Mouse (Mus musculus) B cell, adult (primary cell): Measurements from ENCODE around the gene Olfr1136. TPM values are rescaled to one million over a fixed set of nuclear protein-coding genes. Genes with fewer than 3 reads are reported as not detected.

Experiments
- total RNA-seq: library from RNA; stranded (reverse); gene quantifications from 4 replicates; pipeline ENCODE4 v1.2.4, GENCODE M21; 2023; ENCODE audit not compliant: inconsistent age

Gene Olfr1136
- not detected in 4 replicates for total RNA-seq

DNA sequence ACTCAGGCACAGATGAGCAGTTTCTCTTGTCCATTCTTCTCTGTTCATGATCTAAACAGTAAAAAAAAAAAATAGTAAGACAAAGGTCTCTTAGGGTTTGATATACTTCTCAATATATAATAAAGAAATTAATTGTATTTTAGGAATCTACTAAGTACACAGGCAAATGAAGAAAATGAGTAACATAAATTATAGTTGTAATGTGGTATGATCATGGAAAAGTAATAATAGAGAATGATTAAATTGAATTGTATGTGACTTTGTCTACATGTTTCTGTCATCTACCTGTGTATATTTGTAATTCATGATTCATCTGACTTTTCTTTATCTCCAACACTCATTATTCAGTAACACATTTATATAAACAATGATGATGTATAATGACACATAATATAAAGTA is at the start of gene Olfr1136:
Gene Olfr1136 (minus strand): TSS at position 101 of the 400 bp plus-strand sequence.

GRCm38 (mm10) chr2:87743452-87743851 is 49.7 kb upstream of the Olfr1136 start, which contains the start of gene Olfr1140:
Gene Olfr1140 (plus strand): TSS chr2:87743752.

DNA sequence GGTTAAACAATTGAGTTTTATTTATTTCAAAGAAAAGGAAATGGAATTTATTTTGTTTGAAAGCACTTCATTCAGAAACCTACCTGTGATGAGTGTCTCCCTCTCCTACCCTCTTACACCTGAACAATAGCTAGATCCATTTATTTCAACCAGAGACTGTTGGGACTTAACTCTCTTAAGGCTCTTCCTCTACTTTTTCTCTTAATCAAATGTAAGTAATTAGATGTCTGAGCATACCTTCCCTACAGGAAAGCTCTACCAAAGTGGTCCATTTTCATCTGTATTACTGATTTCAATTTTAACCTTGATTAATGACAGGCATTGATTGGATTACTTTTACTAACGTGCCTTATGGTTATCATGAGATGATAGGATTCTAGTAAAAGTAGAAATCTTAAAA is 46.1 kb upstream of the Olfr1136 start, which contains the start of gene Olfr1138:
Gene Olfr1138 (minus strand): TSS at position 101 of the 400 bp plus-strand sequence.

DNA sequence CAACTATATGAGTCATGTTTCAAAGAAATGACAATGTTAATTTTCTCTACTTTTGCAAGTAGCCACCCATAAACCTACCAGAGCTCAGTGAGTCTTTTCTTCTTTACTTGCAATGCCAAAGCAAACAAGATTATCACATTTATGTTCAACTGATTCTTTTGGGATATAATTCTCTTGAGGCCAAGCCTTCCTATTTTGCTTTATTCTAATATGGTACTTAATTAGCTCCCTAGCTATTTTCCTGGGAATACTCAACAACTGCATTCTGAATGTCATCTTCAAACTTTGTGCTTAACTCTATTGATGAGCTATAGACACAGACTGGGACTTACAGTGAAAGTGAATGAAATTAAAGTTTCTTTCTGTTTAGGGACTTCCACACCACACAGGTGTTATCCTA is 19.3 kb upstream of the Olfr1136 start, which contains the start of gene Olfr1137:
Gene Olfr1137 (minus strand): TSS at position 101 of the 400 bp plus-strand sequence.

GRCm38 (mm10) chr2:87673564-87673963 is 20.2 kb downstream of the Olfr1136 start, which contains the start of gene Olfr1135:
Gene Olfr1135 (minus strand): TSS chr2:87673664.

DNA sequence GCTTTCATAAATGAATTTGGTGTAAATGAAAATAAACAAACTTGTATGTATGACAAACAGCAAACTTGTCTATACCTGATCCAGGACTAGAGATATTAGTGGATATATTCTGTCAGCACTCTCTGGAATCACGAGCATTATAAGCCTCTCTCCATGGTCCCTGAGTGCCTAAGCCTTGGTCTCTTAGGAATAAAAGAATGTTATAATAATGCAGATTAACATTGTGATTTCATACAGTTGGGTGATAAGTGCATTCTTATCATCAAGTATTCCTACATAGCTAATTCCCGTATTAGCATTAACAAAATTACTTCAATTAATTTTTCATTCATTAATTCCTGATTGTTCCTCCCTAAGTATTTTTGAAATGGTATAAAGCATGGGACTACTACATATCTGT is 35.4 kb downstream of the Olfr1136 start, which contains the start of gene Olfr1134:
Gene Olfr1134 (minus strand): TSS at position 101 of the 400 bp plus-strand sequence.

DNA sequence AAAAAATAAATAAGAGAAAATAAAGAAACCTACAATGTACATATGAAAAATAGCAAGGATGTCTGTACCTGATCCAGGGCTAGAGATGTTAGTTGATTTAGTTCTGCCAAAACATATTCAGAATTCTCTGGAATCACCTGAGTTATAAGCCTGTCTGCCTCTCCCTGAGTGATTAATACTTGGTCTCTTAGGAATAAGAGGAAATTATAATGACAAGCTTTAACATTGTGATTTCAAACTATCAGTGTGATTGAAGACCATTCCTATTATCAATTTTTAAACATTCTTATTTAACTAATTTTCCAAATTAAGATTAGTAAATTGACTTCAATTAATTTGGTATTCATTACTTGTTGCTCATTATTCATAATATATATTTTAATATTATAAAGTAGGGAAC is 46.5 kb downstream of the Olfr1136 start, which contains the start of gene Olfr1133:
Gene Olfr1133 (minus strand): TSS at position 101 of the 400 bp plus-strand sequence.

Other genes with a start within 250 kb of the Olfr1136 start
- gene Olfr1126, start 240.0 kb downstream of the Olfr1136 start, total RNA-seq, result not detected in 4 replicates
- gene Pramel7, start 196.9 kb downstream of the Olfr1136 start, total RNA-seq, result not detected in 4 replicates
- not detected in 4 replicates for gene Pramel6, start 187.4 kb downstream of the Olfr1136 start, total RNA-seq
- not detected in 4 replicates for gene Olfr153, start 162.2 kb downstream of the Olfr1136 start, total RNA-seq
- not detected in 4 replicates for gene Olfr1128, start 148.4 kb downstream of the Olfr1136 start, total RNA-seq
- not detected in 4 replicates for gene Olfr1129, start 120.0 kb downstream of the Olfr1136 start, total RNA-seq
- gene Olfr1130, start 87.7 kb downstream of the Olfr1136 start, total RNA-seq, result not detected in 4 replicates
- not detected in 4 replicates for gene Olfr1131, start 66.8 kb downstream of the Olfr1136 start, total RNA-seq
- not detected in 4 replicates for gene Olfr1132, start 56.4 kb downstream of the Olfr1136 start, total RNA-seq
- gene Olfr1133, start 46.6 kb downstream of the Olfr1136 start, total RNA-seq, result not detected in 4 replicates
- gene Olfr1134, start 35.5 kb downstream of the Olfr1136 start, total RNA-seq, result not detected in 4 replicates
- not detected in 4 replicates for gene Olfr1135, start 20.3 kb downstream of the Olfr1136 start, total RNA-seq
- gene Olfr1137, start 19.2 kb upstream of the Olfr1136 start, total RNA-seq, result not detected in 4 replicates
- gene Olfr1138, start 46.0 kb upstream of the Olfr1136 start, total RNA-seq, result not detected in 4 replicates
- not detected in 4 replicates for gene Olfr1140, start 49.8 kb upstream of the Olfr1136 start, total RNA-seq
- not detected in 4 replicates for gene Olfr1141, start 60.0 kb upstream of the Olfr1136 start, total RNA-seq
- gene Olfr152, start 85.5 kb upstream of the Olfr1136 start, total RNA-seq, result not detected in 4 replicates
- not detected in 4 replicates for gene Olfr1143, start 106.6 kb upstream of the Olfr1136 start, total RNA-seq
- not detected in 4 replicates for gene Olfr1145, start 115.9 kb upstream of the Olfr1136 start, total RNA-seq
- not detected in 4 replicates for gene Olfr1148, start 136.6 kb upstream of the Olfr1136 start, total RNA-seq
- gene Olfr1150-ps1, start 150.0 kb upstream of the Olfr1136 start, total RNA-seq, result not detected in 4 replicates
- gene Olfr1151, start 161.9 kb upstream of the Olfr1136 start, total RNA-seq, result not detected in 4 replicates
- not detected in 4 replicates for gene Olfr1152, start 172.5 kb upstream of the Olfr1136 start, total RNA-seq
- gene Olfr1153, start 201.0 kb upstream of the Olfr1136 start, total RNA-seq, result not detected in 4 replicates
- gene Olfr1154, start 211.2 kb upstream of the Olfr1136 start, total RNA-seq, result not detected in 4 replicates